Mouse (Mus musculus) cerebellum, adult 9-11 months (tissue): ENCODE measurements around the gene Gm12216.

Experiments used
- DNase-seq: peaks from one replicate; pipeline ENCODE4 v3.0.0; 2022

Gene Gm12216

DNA sequence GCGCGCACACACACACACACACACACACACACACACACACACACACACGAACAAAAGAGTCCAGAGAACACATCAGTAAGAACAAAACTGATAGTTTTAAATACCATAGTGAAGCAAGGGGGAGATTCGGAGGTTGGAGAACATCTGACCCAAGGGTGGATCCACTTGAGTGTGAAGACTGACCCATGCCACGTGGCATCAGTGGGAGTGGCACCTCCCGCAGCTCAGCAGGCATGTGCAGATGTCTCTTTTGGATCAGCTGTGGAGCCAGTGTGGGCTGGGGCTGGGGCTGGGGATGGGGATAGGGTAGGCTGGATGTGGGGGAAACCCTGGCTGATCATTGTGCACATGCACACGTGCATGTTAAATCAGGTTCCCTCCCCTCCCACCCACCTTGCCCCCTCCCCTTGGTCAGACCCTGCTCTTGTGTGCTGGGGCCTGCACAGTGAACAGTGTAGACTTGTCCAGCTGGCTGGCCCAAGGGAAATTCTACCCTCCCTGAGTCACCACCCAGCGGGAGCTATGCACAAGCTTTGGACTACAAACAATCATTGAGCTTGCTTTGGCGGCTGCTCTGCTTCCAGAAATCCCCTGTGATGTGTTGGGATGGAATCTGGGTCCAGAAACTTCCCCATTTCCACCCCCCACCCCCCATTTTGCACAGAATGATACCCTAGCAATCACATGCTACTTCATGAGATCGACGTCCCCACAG, 37.7 kb downstream of the Gm12216 start:
- DNase-seq = no peak

DNA sequence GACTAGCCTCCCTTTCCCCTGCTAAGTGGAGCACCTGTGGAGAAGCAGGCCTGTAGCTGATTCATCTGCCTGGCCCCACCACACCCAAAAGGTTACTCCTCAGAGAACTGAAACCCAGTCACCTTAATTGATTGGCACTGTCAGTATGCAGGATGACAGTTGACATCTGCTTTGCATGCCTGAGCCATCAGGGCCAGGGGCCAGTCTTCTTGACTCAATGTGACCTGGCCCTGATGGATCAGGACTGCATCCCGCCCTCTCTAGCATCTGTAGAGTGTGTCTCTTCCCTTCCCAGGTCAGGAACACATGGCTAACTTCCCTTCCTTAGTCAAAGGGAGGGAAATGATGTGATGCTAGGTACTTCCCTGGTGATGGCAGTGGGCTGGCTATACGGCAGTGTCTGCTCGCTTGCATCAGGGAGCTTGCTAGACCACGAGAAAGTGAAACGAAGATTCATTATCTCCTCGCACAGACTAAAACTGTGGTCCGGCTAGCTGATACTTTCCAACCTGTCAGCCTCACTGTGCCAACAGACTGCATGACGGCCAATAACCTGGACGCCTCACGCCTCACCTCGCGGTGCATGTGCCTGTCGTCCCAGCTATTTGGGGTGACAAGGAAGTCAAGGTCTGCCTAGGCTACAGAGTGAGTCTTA, 38.4 kb downstream of the Gm12216 start:
- no peak for DNase-seq

DNA sequence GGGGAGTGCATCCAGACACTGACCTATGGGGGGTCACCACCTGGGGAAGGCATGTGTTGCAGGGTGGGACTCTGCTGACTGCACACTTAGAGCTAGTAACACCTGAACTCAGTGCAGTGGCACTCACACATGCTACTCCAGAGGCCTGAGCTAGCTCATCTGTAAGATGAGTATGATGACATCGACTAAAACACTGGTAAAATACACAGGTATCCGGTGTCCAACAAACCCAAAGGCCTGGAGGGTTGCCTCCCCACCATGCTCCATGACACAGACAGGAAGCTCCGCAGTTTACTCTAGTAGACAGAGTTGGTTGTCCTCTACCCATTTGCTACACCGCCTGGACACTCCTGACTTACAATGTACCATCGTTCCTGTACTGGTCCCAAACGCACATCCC, 39.5 kb downstream of the Gm12216 start:
- no peak for DNase-seq

DNA sequence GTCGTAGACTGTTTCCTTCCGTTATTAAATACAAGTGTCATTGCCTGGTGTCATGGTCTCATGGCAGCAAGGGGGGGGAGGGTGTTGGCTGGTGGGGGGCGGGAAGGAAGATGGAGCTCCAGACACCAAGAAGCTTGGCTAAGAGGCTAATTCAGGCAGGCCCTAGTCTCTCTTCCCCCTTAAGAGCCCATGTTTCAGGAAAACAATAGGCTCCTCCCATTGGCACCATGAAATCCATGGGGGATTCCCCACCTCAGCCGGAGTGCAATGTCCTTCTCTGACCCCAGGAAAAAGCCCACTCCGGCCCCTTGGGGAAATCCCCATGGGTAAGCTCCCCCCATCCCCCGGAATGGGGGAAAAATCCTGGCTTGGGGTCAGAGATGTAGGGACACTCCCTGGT, 40.3 kb downstream of the Gm12216 start:
- no peak for DNase-seq

- DNase-seq = peak; percentile 60
Measured at GRCm38 (mm10) chr11:53816841-53817375, 42.1 kb downstream of the Gm12216 start.

- DNase-seq = no peak
Measured at GRCm38 (mm10) chr11:53814810-53815209, 44.2 kb downstream of the Gm12216 start.

- DNase-seq = no peak
Measured at GRCm38 (mm10) chr11:53813001-53813868, 45.8 kb downstream of the Gm12216 start.

DNA sequence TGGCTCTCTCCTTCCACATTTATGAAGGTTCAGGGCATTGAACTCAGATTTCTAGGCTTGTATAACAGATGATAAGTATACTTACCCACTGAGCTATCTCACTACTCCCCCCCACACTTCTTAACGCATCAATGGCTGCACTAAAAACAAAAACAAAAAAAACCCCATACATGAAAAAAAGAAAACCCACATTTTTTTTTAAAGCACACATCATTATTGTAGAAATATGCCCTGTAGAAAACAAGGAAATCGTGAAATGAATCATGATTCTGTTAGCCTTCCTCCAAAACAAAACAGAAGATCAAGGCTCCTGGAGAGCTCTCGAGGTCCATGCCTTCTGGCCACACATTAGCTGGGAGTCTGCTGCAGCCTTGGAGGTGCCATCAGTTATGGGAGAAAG, 47.7 kb downstream of the Gm12216 start:
- no peak for DNase-seq

- no peak for DNase-seq
Measured at GRCm38 (mm10) chr11:53810749-53811148, 48.3 kb downstream of the Gm12216 start.

DNA sequence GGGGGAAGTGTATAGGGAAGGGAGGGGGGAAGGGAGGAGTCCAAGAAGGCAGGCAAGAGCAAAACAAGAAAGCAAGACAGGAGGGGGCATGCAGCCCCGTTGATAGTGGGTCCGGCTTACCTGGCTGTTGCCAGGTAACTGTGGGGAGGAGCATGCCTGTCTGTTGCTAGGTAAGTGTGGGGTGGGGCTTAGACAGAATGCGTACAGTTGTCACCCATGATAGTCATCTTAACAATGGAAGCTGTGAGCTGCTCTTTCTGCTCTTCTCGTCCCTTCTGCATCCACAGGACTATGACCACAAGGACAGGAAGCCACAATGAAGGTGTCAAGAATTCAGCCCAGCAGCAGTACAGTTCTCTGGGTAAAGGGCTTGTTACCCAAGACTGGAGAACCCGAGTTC, 48.9 kb downstream of the Gm12216 start:
- DNase-seq = no peak

- no peak for DNase-seq
Measured at GRCm38 (mm10) chr11:53809354-53809753, 49.7 kb downstream of the Gm12216 start.

DNA sequence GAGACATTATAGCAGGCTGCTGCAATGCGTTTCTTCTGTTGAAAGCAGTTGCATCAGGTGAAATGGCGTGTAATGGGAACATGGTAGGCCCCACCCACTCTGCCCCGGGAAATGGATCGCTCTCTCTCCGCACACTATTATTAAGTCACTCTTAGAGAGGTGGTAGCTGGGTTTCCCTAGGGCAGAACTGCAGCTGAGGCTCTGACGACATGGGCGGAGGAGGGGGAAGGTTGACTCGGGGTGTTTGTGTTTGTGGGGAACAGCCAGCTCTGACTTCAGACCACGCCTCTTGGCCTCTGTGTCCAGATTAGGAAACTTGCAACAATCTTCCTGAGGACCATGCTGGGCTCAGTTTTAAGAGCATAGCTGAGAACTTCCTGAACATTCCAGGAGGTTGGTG, 53.3 kb downstream of the Gm12216 start:
- no peak for DNase-seq

- DNase-seq = no peak
Measured at GRCm38 (mm10) chr11:53804569-53805344, 54.3 kb downstream of the Gm12216 start.

DNA sequence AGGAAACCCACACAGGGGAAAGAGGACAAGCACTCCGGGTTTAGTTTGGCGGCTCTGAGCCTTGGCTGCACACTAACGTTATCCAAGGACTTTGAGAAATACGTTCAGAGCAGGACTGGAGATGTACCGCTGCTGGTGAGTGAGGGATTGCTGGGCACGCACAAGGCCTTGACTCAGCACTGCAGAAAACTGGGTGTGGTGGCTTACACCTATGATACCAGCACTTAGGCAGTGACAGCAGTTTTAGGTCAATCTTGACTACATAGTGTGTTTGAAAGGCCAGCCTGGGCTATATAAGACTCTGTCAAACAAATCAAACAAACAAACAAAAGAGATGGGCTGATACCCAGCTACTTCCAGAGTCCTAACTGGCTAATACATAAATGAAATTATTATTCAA, 55.6 kb downstream of the Gm12216 start:
- no peak for DNase-seq

GRCm38 (mm10) chr11:53803093-53803492, 56.0 kb downstream of the Gm12216 start:
- DNase-seq = no peak

- DNase-seq = no peak
Measured at GRCm38 (mm10) chr11:53800975-53801374, 58.1 kb downstream of the Gm12216 start.

DNA sequence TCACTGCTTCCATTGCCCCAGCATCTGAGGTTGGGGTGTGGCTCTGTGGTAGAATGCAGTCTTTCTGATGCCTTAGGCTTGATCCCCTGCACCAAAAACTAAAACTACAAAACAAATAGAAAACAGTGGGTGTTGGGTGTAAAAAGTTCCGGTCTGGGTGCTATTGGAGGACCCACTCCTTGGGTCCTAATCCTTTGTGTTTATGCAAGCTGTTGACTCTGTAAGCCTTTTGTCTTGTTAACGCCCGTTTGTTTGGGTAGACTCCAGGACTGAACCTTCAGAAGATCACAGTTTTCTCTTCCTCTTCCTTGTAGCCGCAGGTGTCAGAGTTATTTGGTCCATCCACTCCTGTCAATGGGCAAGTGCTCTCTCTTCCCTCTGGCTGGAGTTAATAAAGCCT, 59.0 kb downstream of the Gm12216 start:
- no peak for DNase-seq

DNA sequence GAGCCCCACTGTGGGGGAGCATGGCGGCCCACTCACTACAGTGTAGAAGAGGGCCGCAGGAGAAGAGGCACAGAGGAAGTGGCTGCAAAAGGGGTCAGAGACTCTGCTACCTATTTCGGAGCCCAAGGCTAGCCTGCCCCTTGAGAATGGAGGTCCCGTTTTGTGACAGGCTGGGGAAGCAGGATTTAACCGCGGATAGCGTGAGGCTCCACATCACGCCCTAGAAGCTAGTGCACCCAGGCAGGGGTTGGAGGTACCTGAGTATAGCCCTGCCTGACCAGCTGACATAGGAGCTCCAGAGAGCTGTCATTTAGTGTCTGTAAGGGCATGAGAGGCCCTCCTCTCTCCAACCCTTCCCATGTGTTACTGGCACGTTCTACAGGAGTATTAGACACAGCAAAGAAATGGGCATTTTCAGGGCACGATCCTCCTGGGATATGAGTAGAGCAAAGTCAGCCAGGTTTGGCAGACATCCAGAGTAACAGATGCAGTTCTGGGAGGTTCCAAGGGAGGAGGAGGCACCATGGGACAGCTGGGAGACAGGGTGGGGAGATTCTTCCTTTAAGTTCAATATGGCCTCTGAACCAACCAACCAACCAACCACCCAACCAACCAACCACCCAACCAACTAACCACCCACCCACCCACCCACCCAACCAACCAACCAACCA, 60.9 kb downstream of the Gm12216 start:
- DNase-seq = no peak

- DNase-seq = no peak
Measured at GRCm38 (mm10) chr11:53797386-53797920, 61.6 kb downstream of the Gm12216 start.

DNA sequence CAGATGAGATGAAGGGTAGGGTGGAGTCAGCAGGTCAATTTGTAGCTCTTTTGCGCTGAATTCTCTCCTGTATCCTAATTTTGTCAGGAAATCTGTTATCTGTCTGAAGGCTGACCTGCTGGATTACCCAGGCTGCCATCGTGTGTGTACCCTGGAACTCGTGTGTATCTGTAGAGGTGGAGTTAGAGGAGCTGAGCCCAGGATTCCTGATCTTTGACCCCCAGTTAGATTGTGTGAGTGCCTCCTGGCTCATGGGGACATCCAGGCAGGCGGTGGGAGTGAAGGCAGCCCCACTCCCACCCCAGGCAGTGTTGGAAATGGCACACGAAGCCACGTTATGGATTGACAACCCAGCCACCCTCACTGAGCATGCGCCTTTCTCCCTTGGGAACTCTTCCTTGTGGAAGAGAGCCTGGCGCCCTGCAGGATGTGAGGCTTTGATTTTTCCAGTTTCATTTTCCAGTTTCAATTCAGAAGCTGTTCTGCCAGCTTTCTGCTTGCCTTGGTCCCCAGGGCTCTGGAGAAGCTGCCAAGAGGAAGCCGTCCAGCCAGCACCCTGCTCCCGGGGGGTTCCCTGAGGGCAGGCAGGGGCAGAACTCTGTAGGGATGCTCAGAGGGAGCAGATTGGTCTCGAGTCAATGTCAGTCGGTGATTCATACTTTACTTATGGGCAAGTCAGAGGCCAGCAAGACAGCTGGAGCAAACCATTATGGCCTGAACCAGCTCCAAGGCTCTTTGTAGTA, 62.5 kb downstream of the Gm12216 start:
- no peak for DNase-seq

- no peak for DNase-seq
Measured at GRCm38 (mm10) chr11:53795813-53796212, 63.2 kb downstream of the Gm12216 start.
